Mouse (Mus musculus) megakaryocyte, embryonic 14.5 days (primary cell): ENCODE measurements around the gene Ttc39b. TPM values are rescaled to one million over a fixed set of nuclear protein-coding genes. Genes with fewer than 3 reads are reported as not detected.
"Not testable (repeated sequence)": the region's sequence is repeated elsewhere in the genome, so short reads cannot be mapped to it uniquely, and the experiment has no call there.

Experiments used
- H3K27me3 ChIP-seq: replicated peaks from 2 replicates; pipeline ENCODE3; 2012; ENCODE audit warnings: inconsistent platforms
- H3K36me3 ChIP-seq: replicated peaks from 2 replicates; pipeline ENCODE3; 2012; ENCODE audit warnings: low read length, inconsistent platforms, mixed read lengths
- H3K4me1 ChIP-seq: 2 replicates; pipeline ENCODE4 v1.6.1; 2012; ENCODE audit warnings: inconsistent platforms
- H3K4me3 ChIP-seq: replicated peaks from 2 replicates; pipeline ENCODE3; 2012; ENCODE audit warnings: moderate library complexity, mild to moderate bottlenecking, inconsistent platforms
- H3K9me3 ChIP-seq: 2 replicates; pipeline ENCODE4 v1.6.1; 2012; ENCODE audit warnings: inconsistent platforms
- FLI1 ChIP-seq: IDR thresholded peaks from 2 replicates; pipeline ENCODE4 v1.6.1; 2012; ENCODE audit warnings: low read length, inconsistent platforms, mixed read lengths
- GATA1 ChIP-seq: IDR thresholded peaks from 3 replicates; pipeline ENCODE4 v1.6.1; 2012; ENCODE audit warnings: mixed read lengths, low read length, inconsistent platforms, borderline replicate concordance
- polyA plus RNA-seq: library from polyadenylated mRNA; stranded (reverse); fragments of >175 nt; gene quantifications from 2 replicates; pipeline ENCODE4 v1.2.3, GENCODE M21; 2012; ENCODE audit warnings: low replicate concordance; ENCODE audit not compliant: insufficient read depth

Gene Ttc39b
- polyA plus RNA-seq, 1 experiment: 2.4 TPM

DNA sequence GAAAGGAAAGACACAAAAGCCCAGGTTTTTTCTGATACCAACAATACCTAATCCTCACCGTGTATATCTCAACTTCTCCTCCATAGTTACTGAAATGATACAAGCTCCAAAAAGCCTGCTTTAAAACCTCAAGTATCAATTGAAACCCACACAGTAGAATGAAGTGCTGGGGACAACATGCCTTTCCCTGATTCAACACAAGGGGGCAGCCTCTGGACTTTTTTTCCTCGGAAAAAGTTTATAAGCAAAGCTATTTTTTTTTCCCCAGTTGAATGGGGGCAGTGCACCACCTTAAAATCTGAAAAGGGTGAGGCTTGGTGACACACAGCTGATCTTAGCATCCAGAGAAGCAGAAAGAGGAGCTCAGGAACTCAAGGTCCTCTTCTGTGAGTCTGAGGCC, 62.1 kb downstream of the Ttc39b start:
- H3K9me3 ChIP-seq: no peaks in the 10 kb centered on the region
- H3K27me3 ChIP-seq: no peaks in the 10 kb centered on the region
- no peak overlapping the region for H3K4me3 ChIP-seq
- peaks cover 97% of the 10 kb centered on the region for H3K36me3 ChIP-seq
- TF ChIP-seq FLI1 (no peak), GATA1 (no peak)
- H3K4me1 ChIP-seq: peaks cover 92% of the 10 kb centered on the region

DNA sequence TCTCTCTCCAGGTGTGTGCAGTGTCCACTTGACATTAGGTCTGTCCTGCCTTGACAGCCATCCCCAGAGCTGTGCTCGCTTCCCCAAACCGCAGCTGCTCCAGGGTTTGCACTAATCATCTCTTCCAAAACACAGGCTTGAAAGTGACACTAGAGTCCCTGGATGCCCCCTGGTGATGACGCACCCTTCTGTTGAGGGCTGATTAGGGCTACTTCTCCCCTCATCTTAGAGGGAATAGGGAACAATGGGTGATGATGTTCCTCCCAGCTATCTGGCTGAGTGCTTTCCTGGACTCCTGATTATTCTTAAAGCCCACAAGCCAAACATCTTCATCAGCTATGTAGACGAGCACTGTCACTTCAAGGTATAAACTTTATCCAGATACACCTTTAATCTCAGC, 64.4 kb downstream of the Ttc39b start:
- peaks cover 100% of the 10 kb centered on the region for H3K36me3 ChIP-seq
- TF ChIP-seq GATA1 (no peak), FLI1 (no peak)
- peaks cover 90% of the 10 kb centered on the region for H3K4me1 ChIP-seq
- H3K4me3 ChIP-seq: no peak overlapping the region
- no peaks in the 10 kb centered on the region for H3K27me3 ChIP-seq
- H3K9me3 ChIP-seq: no peaks in the 10 kb centered on the region

DNA sequence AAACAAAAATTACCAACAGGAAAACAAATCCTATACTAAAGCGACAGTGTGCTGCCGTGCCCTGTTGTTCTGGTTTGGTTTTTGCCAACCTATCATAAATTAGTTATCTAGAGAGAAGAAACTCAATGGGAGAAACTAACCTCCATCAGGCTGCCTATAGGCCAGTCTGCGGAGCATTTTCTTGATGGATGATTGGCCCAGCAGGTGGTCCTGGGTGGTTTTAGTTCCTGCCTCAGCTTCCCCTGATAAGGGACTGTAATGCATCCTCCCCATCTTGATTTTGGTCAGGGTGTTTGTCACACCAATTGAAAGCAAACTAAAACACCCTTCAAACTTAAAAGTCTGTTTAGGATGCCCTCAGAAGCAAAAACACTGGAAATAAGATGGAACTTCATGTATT, 65.8 kb downstream of the Ttc39b start:
- Histone ChIP-seq H3K36me3 (peaks cover 98% of the 10 kb centered on the region), H3K4me3 (no peak overlapping the region), H3K9me3 (no peaks in the 10 kb centered on the region), H3K27me3 (no peaks in the 10 kb centered on the region), H3K4me1 (peaks cover 80% of the 10 kb centered on the region)
- no peak for TF ChIP-seq GATA1
- TF ChIP-seq FLI1: no peak

DNA sequence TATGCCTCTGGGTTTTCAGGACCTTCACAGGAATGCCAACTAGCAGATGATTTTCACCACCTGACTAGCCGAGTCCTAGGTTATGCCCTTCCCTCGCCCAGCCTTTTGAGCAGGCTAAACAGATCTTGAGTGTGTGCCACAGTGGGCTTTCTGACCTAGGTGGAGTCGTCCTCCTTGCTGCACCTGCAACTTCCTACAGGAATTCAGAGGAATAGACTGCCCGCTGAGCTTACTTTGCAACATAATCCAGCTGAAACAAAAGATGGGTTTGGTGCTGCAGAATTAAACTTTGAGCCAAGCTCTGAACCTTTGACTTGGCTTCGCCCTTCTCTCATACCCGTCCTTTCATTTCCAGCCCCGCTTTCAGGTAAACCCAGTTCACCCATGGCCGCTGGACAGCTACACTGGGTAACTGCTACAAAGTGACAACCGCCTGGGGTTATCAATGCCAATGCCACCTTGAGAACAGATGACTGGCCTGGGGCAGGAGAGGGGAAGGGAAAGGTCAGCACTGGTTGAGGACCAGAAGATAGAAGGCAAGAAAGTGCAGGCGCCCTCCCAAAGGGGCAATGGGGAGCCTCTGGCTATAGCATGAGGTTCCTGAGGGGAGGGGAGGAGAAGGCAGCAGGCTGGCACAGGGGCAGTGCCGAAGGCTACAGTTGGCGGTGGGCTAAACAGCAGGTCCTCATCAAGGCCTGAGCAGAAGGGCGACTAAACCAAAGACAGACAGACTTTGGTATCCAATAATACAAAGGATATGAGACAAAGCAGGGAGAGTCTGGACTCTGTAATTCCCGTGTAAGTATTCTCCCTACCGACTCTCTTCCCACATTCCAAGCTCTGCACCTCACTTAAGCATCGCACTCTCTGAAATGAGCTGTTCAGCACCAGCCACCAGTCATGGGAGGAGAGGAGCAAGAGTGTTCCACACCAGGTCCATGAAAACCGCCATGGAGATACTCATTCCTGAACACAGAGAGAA, 66.5 kb downstream of the Ttc39b start:
- H3K27me3 ChIP-seq: no peaks in the 10 kb centered on the region
- H3K4me3 ChIP-seq: peak overlapping the region; percentile 16
- TF ChIP-seq FLI1 (no peak), GATA1 (no peak)
- H3K9me3 ChIP-seq: no peaks in the 10 kb centered on the region
- H3K4me1 ChIP-seq: peaks cover 72% of the 10 kb centered on the region
- peaks cover 97% of the 10 kb centered on the region for H3K36me3 ChIP-seq

DNA sequence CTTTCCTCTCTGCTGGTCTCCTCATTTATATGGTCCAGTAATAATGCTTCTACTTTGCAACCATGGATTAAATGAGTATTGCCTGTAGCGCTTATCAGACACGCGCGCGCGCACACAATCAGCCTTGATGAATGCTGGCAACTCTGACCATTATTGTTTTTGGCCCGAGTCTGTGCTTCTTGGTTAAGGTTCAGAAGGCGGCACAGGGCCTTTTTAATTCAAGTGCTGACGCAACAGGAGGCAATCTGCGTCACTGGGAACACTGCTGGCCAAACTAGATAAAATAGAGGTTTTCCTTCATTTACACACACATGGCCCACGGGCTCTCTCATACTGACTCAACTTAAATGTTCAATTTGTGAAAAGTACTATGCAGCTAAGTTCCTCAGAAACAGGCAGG, 67.3 kb downstream of the Ttc39b start:
- H3K4me1 ChIP-seq: peaks cover 70% of the 10 kb centered on the region
- H3K4me3 ChIP-seq: peak overlapping the region; percentile 42
- H3K36me3 ChIP-seq: peaks cover 96% of the 10 kb centered on the region
- TF ChIP-seq FLI1 (no peak), GATA1 (no peak)
- H3K9me3 ChIP-seq: no peaks in the 10 kb centered on the region
- H3K27me3 ChIP-seq: no peaks in the 10 kb centered on the region

DNA sequence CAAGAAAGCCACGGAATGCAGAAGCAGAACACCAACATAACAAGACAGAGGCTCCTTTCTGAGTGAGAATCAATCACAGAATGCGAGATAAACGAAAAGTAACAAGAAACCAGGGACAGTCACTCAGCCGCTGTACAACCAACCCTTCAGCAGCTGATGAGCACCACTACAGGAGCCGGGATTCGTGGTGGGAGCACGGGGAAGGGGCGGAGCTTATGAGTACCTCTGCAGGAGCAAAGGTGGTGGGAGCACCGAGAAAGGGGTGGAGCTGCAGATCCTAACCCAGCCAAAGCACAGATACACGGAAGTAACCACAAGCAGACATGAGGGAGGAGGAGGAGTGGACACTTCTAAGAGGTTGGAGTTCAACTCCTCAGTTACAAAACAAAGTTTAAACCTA, 69.1 kb downstream of the Ttc39b start:
- no peaks in the 10 kb centered on the region for H3K27me3 ChIP-seq
- H3K36me3 ChIP-seq: peaks cover 95% of the 10 kb centered on the region
- TF ChIP-seq FLI1 (no peak), GATA1 (no peak)
- no peaks in the 10 kb centered on the region for H3K9me3 ChIP-seq
- H3K4me3 ChIP-seq: no peak overlapping the region
- peaks cover 60% of the 10 kb centered on the region for H3K4me1 ChIP-seq

DNA sequence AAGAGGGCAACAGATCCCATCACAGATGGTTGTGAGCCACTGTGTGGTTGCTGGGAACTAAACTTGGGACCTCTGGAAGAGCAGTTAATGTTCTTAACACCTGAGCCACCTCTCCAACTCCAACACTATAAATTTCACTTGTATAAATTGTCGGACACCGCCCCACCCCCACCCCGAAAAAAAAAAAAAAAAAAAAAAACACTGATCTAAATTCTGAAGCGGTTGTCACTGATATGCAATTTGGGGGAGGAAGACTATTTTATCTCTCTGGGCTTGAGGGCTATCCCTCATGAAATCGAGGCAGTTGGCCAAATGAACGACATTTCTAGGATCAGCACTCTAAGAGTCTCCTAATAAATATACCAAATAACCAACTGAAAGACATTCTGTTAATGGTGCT, 70.4 kb downstream of the Ttc39b start:
- Histone ChIP-seq H3K36me3 (peaks cover 92% of the 10 kb centered on the region), H3K4me3 (no peak overlapping the region)
- TF ChIP-seq FLI1 (no peak), GATA1 (no peak)

GRCm38 (mm10) chr4:83243706-83244105, 80.3 kb downstream of the Ttc39b start:
- TF ChIP-seq GATA1: no peak
- no peak for TF ChIP-seq FLI1
- peaks cover 98% of the 10 kb centered on the region for H3K36me3 ChIP-seq
- H3K27me3 ChIP-seq: peaks cover 2% of the 10 kb centered on the region
- no peak overlapping the region for H3K4me3 ChIP-seq
- no peaks in the 10 kb centered on the region for H3K9me3 ChIP-seq
- H3K4me1 ChIP-seq: no peaks in the 10 kb centered on the region

More for the DNA sequence above, 70.4 kb downstream of the Ttc39b start:
- Histone ChIP-seq H3K27me3 (no peaks in the 10 kb centered on the region), H3K9me3 (no peaks in the 10 kb centered on the region), H3K4me1 (peaks cover 47% of the 10 kb centered on the region)

DNA sequence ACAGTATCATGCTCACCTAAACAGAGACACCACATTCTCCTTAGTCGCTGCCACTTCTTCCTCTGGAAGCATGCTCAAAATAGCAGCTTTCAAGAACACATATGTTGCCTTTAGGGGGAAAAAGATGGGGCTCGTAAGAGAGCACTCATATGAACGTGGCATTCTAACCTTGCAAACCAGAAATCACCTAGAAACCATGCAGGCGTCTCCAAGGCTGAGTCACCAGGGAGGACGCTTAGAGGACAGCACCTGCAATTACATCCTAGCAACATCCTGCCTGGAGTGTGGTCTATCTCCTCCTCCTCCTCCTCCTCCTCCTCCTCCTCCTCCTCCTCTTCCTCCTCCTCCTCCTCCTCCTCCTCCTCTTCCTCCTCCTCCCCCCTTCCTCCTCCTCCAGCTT, 82.4 kb downstream of the Ttc39b start:
- TF ChIP-seq FLI1: no peak
- TF ChIP-seq GATA1: no peak
- Histone ChIP-seq H3K4me1 (no peaks in the 10 kb centered on the region; the same call in 1 of the 2 replicates), H3K4me3 (no peak overlapping the region), H3K27me3 (peaks cover 4% of the 10 kb centered on the region), H3K9me3 (no peaks in the 10 kb centered on the region), H3K36me3 (peaks cover 98% of the 10 kb centered on the region)

DNA sequence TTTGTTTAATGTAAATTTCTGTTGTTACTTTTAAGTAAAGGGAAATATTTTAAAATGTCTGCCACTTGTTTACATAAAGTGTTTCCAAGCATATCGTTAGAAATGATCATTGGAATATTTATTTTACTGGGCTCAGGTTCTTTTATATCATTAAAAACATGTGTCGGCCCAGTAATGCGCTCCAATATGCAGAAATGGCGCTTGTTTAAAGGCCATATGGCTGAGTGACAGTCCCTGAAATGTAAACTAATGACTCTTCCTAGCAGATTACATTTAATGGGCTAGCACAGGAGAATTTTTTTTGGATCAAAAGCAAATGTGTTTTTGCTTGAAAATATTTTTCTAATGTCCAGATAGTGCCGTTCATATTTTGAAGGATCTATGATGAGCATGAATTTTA, 86.4 kb downstream of the Ttc39b start:
- TF ChIP-seq GATA1 (no peak), FLI1 (no peak)
- Histone ChIP-seq H3K9me3 (no peaks in the 10 kb centered on the region), H3K36me3 (peaks cover 95% of the 10 kb centered on the region), H3K4me3 (no peak overlapping the region), H3K27me3 (peaks cover 7% of the 10 kb centered on the region), H3K4me1 (peaks cover 21% of the 10 kb centered on the region)

DNA sequence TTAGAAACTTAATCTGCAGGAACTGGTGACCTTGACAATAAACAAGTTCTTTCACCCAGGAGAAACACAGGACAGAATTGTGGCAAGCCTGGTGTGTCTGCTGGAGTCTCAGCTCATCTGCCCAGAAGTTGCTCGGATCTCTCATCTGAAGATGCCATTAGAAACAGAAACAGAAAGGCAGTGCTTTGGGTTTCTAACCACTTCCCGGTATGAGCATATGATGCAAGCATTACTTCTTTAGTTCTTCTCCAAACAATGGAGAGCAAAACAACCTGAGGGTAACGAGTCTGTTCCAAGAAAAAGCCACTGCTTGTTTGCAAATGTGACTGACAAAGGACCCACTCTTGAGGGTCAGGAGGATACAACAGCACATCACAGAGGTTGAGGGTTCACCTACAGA, 88.8 kb downstream of the Ttc39b start:
- H3K9me3 ChIP-seq, H3K27me3 ChIP-seq, H3K4me3 ChIP-seq: not testable (repeated sequence)
- peaks cover 96% of the 10 kb centered on the region for H3K36me3 ChIP-seq
- peaks cover 25% of the 10 kb centered on the region for H3K4me1 ChIP-seq
